Mouse (Mus musculus) thymus, postnatal 10 days (tissue): Measurements from ENCODE around the gene Gm47841.

Experiments
- DNase-seq, 2 experiments: peaks; one replicate each; pipeline ENCODE4 v3.0.0; 2021; ENCODE audit warnings: low spot score in 2 of 2

Gene Gm47841

DNA sequence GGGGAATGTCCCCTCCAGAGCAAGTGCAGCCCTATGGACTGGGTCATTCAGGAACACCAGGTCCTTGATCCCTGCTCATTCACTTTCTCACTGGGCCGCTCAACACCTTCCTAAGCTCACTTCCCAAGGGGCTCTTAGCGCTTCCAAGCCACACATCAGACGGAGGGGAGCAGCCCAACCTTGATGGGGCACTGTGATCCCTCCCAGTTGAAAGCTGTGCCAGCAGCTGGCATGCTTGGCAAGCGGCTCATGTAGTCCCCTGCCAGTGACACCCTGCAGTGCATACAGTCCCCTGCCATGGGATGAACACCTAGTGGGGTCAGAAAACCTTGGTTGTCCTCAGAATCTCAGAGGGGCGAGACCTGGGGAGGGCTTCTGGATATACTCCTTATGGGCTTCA is 26.9 kb upstream of the Gm47841 start:
- DNase-seq: no peak

DNA sequence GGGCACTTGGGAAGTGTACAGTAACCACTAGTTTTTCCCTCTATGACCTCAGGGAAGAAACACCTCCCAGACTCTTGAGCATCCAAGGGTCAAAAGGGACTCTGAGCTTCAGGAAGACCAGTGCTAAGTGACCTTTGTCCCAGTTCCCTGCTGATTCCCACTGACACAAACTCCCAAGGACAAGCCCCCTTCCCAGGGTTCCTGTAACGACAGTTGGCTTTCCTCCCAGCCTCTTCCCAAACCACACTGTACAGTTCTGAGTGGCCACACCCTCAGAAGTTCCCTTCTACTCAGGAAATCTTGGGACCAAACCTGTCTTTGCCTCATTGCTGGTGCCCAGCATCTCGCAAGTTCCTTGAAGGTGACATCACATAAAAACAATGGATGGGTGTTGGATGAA is 25.5 kb upstream of the Gm47841 start:
- DNase-seq: no peak

DNA sequence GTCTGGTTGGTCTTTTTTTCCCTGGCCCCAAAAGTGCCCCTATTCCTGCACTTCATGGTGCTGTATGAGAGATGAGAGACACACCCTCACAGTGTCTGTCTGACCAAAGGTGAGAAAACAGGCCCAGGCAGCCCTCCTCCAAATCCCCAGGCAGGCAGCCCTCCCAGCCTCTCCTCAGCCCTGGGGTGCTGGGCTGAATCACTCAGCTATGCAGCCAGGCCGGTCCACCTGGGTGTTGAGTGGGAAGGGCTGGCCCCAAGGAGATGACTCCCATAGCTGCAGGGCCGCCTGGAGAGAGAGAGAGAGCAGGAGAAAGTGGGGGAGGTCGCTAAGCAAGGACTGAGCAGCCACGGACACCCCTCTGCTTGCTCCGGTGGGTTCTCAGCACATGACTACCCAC is 23.6 kb upstream of the Gm47841 start:
- no peak for DNase-seq

DNA sequence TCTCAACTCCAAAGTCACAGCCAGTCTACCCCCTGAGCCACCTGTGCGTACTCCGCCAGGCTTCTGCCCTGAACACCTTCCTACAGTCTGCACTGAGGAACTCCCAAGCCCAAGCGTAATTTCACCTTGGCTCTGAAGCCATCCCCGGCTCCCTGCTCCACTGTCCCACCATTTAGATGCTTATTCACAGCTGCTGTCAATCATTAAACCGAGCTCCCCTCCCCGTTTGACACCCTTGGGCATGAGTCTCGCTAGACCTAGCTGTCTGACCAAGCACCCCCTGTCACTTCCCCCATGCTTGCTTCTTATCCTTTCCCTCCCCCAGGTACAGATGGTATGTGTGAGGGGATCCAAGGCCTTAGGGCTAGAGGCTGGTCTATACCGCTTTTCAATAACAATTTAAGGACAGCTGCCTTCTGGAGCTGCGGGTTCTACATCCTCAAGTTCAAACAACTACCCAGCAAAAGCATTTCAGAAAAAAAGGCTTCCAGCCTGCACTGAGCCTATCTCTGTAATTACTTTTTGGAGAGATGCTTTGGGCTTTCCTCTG is 22.5 kb upstream of the Gm47841 start:
- DNase-seq: no peak

DNA sequence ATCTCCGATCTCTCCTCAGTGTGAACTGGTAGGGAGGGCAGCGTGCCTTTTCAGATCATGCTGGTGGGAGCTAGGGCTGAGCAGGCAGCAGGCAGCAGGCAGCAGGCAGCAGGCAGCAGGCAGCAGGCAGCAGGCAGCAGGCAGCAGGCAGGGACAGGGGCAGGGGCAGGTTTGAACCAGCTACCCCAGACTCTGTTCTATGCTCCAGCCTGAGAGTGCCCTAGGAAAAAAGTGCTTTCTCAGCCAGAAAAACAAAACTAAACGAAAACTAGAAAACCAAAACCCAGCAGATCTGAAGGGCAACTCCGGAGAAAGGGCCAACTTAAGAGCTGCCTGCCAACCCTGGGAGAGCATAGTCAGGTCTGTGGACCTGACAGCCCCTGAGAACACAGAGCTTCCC is 21.5 kb upstream of the Gm47841 start:
- DNase-seq: no peak

DNA sequence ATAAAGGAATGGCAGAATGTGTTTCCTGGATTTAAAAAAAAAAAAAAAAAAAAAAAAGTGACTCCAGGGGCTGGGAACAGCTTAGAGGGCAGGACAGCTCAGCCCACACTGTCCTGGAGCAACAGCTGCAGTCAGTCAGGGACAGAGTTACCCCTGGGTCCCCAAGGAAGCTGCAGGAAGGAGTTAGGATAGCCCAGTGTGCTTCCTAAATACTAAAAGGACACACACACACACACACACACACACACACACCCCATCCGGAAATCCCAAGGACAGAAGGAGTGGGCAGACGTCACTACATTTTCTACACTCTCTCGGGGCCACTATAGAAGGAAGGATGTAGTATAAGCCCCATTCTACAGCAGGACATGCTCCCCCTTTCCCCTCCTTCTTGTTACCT is 20.8 kb upstream of the Gm47841 start:
- no peak for DNase-seq

DNA sequence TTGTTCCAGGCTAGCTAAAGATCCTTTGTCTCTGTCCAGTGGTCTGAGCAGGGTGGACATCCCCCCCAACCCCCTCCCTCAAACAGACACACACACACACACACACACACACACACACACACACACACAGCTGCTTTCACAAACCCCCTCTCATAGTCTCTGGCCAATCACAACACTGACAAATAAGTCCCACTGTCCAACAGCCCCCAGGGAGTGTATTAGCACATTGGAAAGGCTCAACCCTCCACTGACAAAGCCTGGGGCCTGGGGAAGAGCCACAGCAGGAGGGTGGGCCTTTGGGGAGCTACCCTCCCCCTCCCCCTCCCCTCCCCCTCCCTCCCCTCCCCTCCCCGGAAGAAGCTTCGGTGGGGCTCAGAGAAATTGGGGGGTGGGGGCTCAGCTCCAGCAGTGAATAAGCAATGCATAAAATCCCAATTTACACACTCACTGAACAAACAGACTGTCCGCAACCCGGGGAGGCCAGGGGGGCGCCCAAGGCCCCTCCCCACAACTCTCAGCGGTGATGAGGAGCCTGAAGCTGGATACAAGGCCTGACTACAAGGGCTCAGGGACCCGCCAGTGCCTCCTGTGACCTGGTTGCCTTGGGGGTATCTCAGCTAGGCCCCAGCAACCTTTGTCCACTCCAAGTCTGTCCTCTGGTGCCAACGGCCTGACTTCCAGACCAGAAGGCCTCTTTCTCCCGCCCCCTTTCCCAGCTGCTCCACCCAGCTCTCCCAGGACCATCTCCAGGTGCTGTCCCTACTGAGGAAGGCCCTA is 19.9 kb upstream of the Gm47841 start:
- DNase-seq: no peak

DNA sequence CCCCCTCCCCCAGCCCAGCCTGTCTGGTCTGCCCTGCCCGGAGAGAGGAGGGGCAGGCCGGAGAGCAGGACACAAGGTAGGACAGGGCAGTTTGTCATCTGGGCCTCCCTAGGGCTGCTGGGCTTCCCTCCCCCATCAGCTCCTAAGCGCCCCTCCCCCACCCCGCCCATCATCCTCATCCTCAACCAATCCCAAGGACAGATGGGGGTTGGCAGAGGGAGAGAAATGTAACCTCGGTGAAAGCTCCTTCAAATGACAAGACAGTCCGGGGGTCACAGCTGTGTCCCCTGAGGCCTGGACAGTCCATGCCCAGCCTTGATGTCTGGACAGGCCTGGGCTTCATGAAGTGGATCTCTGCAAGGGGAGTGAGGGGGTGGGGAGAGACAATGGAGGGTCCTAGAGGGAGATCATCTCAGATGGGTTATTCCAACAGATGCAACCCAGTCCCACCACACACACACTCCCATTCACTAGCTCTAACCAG is 19.2 kb upstream of the Gm47841 start:
- no peak for DNase-seq

DNA sequence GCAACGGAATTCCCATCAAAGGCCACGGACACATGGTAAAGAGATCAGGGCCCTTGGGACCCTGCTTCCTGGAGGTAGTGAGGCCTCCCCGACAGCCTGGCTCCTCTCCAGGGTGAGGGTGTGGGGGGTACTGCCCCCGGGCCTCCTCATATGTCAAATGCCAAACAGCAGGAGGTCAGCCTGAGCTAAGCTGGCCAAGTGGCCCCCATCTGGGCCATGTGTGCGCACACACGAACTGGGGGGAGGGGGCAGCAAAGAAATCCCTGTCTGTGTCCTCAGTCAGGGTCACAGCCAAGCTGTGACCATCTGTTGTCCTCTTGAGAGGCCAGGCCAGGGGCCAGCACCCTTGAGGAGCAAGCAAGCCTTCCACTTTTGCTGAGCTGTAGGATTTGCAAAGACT is 17.9 kb upstream of the Gm47841 start:
- DNase-seq: no peak

DNA sequence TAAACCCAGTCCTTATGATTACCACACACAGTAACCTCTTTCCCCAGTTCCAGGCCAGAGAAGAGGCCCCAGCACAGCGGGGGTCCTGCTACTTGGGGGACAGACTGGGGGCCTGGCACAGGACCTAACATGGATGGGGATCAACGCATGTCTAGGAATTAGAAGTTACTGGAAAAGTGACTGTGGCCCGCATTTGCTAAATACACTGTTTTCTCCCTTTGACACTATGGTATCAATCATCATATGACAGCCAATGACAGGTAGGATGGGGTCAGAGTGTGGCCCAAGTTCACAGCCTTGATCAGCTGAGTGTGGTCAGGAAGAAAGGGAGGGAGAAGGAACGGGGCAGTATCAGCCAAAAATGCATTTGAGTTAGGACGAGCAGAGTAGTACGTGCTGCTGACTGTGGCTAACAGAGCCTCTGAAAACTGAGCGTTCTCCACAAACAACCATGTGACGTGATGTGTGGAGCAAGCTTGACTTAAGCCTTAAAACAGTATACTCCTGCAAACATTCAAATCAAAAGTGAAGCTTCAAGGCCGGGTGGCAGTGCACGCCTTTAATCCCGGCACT is 13.2 kb upstream of the Gm47841 start:
- DNase-seq: no peak

DNA sequence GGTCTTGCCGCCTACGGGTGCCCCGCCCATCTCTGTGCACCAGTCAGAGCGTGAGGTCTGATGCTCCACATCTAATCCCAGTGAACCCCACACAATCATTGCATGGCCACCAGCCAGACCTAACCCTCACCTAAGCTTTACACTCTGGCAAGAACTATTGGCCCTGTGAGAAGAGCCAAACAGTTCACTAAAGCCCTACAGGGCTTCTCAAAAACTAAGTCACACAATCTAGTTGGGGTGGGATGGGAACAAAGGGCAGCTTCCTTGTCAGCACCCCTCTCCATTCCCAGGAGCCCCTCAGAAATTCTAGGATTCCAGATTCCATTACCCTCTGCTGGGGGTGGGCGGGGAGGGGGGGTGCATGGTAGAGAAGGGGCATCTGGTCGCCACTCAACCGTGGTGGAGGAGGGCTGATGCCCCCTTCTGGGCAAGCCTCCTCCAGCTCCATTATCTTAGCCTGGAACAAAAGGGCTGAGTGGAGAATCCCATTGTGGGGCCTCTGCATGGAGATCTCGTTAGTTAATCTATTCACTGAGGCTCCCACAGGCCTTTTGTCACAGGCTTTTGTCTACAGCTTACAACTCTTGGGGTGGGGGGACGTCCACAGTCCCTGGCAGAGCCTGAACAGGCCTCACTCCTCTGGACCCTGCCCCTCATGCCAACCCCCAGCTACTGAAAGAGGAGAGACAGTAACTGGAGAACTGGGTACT is 12.5 kb upstream of the Gm47841 start:
- no peak for DNase-seq

DNA sequence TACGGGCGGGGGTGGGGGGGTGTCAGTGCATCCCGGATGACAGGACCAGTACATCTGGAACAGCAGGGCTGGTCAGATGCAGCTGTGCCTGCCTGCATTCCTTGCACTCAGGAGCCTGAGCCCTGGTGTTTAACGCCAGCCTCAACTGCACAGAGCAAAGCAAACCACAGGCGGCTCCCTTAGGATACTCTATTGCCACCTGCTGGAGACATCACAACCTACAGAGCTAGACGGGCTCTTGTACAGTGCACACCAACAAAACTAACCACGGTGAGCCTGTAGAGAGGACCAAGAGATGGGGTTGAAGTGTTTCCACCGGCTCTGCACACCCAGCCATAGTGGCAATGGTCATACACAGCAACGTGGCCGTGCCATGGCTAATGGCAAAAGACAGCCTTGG is 9.0 kb upstream of the Gm47841 start:
- DNase-seq: peak in 1 of 2 experiments; percentile 43

DNA sequence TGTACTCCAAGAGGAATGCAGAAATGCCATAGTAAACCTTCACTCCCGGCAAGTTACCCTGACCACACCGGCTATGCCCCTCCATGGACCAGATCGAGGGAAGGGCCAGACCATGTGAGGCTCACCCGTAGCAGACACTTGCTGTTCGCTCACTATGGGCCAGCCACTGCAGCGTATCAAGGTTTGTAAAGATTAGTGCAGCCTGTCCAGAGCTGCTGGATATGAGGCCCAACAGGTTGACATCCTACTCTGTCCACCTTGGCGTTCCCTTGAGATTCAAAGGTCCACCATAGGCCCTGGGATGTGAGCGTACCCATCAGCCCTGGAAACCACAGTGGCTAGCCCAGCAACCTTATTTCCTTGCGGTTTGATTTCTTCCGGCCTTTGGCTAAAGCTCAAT is 7.3 kb upstream of the Gm47841 start:
- DNase-seq: no peak

DNA sequence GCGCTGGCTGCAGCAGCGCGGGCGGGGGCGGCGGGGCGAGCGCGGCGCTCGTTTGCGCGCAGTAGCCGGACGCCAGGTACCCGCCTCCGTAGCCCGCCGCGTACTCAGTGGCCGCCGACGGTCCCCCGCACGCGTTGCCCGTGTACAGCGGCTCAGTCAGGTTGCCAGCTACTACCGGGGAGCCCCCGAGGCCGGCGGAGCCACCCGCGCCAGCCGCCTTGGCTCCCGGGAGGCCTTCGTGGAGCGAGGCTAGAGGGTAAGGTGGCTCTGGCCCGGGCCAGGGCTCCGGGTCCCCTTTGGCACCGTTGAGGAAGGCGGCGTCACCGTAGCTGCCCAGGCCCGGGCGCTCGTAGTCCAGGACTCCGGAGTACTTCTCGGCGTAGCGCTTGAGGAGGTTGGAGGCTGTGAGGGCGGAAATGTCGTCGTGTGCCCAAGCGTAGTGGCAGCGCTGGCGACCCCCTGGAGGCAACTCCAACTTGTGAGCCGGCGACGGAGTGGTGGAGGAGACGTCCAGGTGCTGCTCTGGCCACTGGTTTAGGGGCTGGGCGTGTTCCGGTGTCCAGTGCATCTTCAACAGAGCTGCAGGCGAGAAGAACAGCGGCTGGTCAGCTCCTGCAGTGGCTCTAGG is 6.7 kb upstream of the Gm47841 start:
- DNase-seq: no peak

DNA sequence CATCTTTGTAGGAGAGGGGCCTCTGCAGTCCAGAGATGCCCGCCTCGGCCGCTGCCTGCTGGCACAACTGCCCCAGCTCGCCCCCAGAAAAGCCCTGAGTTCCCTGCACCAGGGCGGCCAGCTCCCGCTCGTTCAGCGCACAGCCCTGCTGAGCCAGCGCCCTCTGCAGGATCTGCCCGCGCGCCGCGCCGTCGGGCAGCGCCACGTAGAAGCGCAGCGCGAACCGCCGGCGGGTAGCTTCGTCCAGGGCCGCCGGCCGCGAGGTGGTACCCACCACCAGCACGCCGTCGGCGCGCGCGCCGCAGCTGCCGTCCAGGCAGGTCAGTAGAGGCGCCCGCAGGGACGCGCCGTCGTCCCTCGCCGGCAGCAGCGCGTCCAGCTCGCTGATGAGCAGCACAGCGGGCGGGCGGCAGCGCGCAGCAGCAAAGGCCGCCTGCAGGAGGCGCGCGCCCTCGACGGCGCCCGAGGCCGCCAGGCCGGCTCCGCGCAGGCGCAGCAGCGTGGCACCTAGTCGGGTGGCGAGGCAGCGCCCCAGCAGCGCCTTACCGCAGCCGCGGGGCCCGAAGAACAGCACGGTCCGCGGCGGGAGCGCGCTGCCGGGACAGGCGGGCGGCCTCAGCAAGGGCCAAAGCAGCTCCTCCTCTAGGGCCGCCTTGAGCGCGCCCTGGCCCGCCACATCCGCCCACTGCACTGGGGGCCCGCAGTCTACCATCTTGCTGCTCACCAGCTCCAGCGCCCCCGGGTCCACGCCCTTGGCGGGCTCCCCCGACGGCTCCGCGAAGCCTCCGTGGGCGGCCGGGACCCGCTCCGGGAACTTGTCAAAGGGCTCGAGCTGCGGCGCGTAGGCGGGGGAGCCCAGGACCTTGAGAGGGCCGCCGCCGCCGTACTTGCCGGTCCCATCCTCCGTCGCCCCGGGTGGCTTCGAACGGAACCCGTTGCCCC is 5.6 kb upstream of the Gm47841 start:
- peak in 1 of 2 experiments; percentile 8 for DNase-seq

DNA sequence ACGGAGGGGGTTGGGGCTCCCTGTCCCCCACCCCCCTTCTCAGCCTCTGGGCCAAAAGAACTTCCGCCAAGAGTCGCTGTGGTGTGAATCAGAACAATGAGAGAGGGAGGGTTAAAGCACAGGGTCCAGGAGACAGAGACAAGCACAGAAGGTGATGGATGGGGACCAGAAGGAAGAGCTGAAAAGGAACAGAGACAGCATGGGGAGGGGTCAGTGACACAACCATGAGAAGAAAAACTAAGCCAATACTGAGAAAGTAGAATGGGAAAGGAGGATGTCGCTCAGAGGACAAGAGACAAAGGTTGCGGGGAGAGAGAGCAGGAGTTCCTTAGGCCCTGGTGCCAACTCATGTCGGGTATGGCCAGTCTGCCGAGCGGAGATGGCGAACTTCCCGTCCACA is 4.7 kb upstream of the Gm47841 start:
- DNase-seq: no peak

DNA sequence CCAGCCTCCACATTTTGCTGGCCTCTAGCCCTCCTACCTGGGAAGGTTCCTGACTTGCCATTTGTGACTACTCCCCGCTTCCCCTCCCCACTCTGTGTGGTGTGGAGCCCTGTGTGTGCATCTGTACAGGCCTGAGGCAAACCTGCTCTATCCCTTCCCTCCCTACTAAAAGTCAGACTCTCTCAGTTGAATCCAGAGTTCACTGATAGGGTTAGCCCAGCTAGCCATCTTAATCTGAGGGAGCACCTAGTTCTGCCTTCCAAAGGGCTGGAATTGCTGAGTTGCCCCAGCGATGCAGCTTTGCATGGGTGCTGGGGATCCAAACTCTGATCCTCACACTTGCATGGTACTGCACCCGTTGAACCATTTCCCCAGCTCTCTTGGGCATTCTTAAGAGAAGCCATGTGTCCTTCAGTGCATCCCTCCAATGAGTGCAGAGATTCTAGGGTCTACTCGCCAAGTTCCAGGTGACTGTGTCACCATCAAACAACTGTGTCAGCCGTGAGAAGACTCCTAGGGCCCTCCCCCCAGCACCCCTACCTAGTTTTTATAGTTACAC is 1.2 kb upstream of the Gm47841 start:
- no peak for DNase-seq

DNA sequence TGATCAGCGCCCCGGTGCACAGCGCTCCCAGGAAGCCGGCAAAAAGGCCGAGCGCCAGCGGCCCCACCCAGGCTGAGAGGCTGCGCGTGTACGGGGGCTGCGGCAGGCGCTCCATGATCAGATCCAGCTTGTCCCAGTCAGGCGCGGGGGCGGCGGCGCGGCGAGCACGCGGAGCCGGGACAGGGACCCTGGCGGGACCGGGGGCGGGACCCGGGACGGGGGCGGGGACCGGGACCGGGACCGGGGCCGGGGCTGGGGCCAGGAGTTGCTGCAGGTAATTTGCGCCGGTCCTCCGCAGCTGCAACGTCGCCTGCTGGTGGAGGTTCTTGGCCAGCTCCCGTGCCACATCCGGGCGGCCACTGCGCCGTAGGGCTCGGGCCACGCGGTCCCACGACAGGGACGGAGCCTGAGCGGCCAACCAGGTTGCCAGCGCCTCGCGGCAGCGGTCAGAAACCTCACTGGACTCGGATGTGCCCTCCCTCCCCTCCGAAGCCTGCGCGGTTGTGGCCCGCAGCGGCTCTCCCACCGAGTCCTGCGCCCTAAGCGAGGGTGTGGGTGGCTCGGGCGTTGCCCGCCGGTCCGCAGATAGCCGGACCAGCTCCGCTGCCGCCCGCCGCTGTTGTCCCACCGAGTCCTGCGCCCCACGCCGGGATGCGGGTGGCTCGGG is 537 bp downstream of the Gm47841 start:
- no peak for DNase-seq

DNA sequence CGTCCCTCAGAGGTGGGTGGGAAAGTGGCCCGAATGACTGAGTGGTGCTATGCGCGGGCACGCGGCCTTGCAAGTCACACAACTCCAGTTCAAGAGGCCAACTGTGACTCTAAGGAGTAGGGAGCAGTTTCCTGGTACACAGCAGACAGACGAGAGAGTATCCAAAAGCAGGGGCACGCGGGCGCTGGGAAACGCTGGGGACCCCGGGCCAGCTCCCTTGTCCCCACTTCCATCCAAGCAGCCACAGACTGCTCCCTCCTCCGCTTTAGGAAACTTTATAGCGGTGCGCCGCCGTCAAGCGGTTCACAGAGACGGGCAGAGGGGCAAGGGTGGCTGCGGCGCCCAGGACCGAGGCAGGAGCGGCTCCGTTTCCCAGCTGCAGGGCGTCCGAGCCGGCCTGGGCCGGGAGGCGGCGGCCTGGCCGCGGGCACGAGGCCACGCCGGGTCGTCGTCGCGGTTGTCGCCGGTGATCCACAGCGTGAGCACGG is 1.1 kb downstream of the Gm47841 start:
- DNase-seq: no peak

DNA sequence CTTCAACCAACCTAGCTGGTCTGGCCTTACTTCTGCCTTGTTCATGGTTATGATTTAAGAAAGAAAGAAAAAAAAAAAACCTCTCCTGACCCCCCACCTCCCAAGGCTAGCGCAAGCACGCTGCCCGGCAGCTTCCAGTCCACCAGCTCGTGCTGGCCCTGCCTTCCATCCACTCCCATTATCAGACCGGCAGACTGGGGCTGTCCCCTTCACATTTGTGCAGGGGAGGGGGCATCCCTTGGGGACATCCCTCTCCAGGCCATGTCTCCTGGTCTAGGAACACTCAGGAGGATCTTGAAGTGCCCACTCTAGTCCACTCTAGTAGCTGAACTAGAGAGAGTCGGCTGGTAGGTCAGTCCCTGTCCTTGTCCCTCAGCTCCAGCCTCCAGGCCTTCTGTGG is 2.7 kb downstream of the Gm47841 start:
- DNase-seq: no peak
